Mouse (Mus musculus) natural killer cell, adult 2 months (primary cell): ENCODE results near the gene Fkbp15.

ENCODE experiments used
- DNase-seq, 2 experiments: peaks; one replicate each; pipeline ENCODE4 v3.0.0; 2022; ENCODE audit warnings: low spot score in 2 of 2

The Fkbp15 gene

GRCm38 (mm10) chr4:62318294-62318693, 42.1 kb downstream of the Fkbp15 start:
- DNase-seq: no peak

- DNase-seq: no peak
These were observed 43.9 kb downstream of the Fkbp15 start for GRCm38 (mm10) chr4:62316456-62316855.

DNA sequence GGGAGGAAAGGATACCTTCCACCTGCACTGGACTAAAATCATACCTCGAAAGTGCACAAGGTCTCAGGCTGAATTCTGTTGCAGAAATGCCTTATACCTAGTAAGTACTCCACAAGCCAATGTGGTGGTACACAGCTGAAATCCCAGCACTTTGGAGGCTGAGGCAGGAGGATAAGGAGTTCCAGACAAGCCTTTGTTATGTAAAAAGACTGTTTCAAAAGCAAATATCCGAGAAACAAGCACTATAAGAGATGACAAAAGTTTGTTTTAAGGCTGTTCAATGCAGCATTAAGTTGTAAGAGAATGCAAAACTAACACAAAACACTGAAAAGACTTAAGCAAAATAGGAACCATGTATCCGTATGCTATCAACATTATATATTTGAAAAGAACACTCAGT, 45.8 kb downstream of the Fkbp15 start:
- no peak for DNase-seq

GRCm38 (mm10) chr4:62313641-62314211, 46.6 kb downstream of the Fkbp15 start:
- no peak for DNase-seq

DNA sequence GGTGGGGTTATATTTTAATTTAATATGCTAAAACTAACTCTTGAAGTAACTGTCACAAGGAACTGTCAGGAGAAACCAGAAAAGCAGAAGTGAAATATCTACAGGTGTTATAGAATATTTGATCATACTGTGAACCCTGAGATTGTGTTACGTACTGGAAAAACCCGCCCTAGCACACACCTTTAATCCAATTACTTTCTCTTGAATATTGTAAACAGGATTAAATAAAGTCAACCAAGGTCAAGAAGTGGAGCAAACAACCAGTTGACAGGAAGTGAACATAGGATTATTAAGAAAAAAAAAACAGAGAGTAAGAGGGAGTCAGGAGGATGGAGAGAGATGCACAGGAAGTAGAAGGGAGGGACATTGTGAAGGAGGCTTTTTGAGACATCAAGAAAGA, 47.5 kb downstream of the Fkbp15 start:
- no peak for DNase-seq

- no peak for DNase-seq
These were observed 51.9 kb downstream of the Fkbp15 start for GRCm38 (mm10) chr4:62308406-62308805.

- no peak for DNase-seq
These were observed 53.5 kb downstream of the Fkbp15 start for GRCm38 (mm10) chr4:62306840-62307239.

- no peak for DNase-seq
These were observed 54.0 kb downstream of the Fkbp15 start for GRCm38 (mm10) chr4:62306301-62306700.

DNA sequence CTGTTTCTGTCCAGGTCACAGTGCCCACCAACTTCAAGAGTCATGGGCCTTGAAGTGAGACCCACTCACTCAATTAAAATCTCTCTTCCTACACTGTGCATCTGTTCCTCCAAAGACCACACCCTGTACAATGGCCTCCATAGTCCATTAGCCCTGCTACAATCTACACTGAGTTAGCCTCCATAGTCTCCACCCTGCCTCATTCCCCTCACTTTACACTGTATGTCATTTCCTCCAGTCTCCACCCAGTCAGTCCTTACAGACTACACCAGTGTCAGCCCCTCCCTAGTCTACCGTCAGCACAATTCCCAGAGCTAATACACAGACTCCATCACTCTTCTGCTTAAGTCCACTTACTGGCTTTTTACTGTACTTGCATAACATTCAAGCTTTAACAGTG, 57.1 kb downstream of the Fkbp15 start:
- no peak for DNase-seq

- no peak for DNase-seq
These were observed 57.6 kb downstream of the Fkbp15 start for GRCm38 (mm10) chr4:62302795-62303194.

- no peak for DNase-seq
These were observed 60.3 kb downstream of the Fkbp15 start for GRCm38 (mm10) chr4:62300001-62300400.

DNA sequence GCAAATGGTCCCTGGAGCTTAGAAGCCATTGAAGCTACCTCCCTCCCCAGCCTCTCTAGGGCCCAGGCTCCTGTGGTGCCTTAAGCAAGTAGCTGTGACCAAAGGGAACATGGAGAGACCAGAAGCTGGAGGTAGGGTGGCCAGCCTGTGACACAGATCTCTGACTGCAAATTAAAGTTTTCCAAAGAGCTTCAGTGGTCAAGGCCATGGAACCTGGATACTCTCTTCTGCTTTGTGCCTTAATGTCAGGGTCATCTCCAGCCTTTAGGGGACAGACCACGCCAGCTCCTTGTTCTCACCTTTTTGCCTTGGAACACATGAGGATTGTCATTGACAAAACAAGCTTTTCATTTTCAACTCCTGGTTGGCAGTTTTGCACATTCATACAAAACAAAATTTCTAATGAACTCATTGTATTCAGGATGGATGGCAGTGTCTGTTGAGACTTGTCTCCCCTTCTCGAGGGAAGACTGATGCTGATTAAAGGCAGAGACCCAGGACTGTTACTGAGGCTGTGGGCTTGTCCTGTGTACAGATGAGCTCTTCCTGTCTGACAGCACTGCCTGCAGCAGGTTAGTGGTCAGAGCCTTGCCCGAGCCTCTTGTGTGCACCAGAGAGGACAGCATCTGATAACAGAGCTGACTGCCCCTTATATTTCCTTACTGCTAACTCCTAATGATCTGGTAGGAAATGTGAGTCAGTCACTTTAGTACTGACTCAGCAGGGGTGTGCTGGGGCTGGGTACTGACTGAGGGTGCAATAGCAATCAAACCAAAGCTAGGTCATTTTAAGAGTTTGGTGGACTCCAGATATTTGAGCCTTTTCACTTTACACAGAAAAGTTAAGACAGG, 62.8 kb downstream of the Fkbp15 start:
- no peak for DNase-seq

DNA sequence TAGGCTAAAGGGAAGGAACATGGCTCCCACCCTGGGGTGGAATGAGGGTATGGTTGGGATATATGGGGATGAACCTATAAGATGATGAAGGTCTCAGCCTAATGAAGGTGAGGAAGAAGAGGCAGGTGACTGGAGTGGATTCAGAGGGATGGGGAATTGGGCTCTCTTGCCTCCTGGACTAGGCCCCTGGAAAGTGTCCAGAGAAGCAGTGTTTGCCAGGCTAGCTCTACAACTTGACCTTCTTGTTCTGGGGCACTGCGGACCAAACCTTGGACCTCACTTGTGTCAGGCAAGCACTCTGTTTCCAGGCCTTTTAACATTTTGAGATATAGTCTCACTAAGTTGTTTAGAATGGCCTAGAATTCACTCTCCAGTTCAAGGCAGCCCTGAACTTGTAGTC, 65.6 kb downstream of the Fkbp15 start:
- DNase-seq: no peak

DNA sequence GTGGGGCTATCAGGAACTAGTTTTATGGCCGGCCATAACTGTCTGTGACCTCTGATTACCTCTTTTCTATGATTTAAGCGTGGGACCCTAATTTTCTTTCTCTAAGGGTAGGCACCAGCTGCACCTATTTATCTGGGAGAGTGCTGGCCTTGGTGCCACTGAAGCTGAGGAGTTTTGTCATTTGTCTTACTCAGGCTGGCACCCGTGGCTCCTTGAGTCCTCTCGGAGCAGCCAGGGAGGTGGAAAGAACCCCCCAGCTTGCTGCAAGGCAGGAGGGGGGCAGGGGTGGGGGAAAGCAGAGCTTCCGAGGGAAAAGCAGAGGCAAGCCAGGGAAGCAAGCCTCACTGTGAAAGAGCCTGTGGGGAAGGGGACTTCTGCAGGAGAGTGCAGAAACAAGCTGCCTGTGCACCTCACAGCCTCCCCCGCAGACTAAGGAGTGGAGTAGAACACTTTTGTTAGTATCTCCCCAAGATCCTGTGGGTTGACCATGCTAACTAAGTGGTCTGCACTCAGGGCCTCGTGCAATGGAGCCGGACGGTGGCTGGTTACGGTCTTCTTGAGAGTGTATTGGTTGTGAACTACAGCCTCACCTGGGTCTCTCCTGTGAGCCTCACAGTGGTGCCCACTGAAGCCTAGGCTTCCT, 67.0 kb downstream of the Fkbp15 start:
- no peak for DNase-seq

DNA sequence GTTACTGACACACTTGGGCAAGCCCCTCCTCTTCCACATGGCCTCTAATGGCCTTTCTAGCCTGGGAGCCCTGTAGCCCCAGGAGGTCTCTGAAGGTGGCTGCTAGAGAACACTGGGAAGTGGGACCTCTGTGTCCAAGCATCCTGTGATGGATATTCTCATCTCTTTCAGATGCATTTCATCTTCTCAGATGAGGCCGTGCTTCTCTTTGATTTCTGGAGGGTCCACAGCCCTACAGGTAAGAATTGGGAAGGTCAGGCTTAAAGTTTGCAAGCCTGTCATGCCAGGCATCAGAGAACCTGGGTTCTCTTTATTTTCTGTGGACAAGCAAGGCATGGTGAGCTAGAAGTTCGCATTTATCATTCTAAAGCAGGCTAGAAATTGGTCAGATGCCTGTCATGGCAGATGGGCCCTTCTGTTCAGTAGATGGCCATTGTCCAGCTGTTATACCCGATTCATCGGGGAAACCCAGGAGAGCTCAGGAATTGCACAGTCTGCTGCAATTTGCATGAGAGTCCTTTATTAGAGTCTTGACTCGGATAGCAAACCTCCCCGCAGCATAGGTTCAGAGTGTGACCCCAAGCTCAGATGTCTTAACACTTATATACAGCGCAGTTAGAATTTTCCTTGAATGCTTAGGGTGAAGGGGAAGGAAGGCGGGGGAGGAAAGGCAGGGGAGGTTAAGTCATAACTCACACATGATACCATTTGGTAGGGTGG, 67.7 kb downstream of the Fkbp15 start:
- no peak for DNase-seq

DNA sequence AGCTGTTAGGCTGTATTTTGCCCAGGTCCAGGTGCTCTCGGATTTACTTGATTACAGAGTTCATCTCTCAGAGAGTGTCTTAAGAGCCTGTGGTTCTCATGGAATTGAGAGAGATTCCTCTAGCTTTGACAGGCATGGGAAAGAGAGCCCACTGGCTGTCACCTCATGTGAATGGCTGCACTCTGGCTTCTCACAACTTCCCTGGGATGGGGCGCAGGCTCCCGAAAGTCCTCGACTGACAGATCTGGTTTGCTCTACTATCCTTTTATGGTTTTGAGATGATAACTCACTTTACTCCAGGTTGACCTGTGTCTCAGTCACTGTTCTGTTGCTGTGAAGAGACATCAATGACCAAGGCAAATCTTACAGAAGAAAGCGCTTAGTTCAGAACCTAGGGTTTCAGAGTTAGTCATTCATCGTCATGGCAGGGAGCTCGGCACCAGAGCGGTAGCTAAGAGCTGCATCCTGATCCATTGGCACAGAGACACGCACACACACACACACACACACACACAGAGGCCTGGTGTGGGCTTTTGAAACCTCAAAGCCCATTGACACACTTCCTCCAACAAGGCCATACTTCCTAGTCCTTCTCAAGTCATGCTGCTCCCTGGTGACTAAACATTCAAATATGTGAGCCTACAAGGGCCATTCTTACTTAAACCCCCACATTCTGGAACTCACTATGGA, 69.4 kb downstream of the Fkbp15 start:
- DNase-seq: no peak

DNA sequence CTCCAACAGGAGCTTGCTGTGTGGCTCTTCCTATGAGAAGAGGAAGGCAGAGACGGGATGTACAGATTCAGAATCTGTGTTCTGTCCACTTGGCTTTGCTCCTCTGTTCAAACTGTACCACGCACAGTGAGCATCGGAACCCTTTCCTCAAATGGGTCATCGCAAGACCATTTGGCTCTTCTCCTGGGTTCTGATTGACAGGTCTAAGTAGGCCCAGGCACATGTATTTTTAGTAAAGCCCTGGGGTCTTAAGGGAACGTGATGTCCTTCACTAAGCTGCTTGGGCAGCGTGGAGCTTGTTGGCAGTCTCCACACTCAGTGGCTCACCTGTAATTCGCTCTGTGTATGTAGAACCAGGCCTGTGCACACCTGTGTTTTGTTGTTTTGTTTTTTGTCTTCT, 71.1 kb downstream of the Fkbp15 start:
- DNase-seq: no peak

GRCm38 (mm10) chr4:62286992-62287900, 73.1 kb downstream of the Fkbp15 start:
- no peak for DNase-seq

DNA sequence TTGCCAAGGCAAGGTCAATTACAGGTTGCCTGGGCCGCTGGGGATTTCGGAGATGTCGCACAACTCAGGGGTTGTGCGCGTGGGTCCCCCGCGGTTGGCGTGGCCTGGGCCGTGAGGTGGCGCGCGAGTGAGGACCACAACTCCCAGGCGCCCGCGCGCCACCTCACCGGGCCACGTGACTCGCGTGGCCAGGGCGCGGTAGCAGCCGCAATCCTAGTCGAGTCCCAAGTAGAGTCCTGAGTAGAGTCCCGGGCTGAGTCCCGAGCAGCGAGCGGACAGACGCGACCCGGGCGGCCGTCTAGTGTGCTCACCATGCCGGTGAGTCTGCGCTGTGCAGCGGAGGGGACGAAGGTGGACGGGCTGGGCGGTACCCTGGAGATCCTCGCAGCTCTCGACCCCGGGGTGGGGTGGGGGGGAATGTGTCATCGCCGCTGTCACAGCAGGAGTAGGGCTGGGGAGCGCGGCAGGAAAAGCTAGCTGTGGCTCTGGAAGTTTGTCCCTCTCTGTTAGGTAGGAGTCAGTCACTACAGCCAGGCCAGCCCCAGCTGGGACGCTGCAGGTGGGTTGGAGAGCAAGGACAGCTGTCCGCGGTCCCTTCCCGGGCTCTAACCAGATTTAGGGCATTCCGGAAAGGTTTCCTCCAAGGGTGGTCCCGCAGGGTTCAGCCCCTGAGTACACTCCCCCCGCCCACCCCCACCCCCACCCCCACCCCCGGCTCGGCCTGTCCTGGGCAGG, 73.9 kb downstream of the Fkbp15 start:
- DNase-seq: peak; percentile 35 to 40

- no peak for DNase-seq
These were observed 74.8 kb downstream of the Fkbp15 start for GRCm38 (mm10) chr4:62285576-62285975.
